8 mouse cellular contexts compared by ENCODE assay signal in genomic region chr1:36690671-36691235, GRCm38 (mm10). TPM values are rescaled to one million over a fixed set of nuclear protein-coding genes. Genes with fewer than 3 reads are reported as not detected.
DNase-seq lines count a peak whose midpoint lies in the region; ATAC-seq and TF ChIP-seq lines count a peak whose summit lies in the region.

No protein-coding gene starts in this region.

- DNase-seq in kidney, adult 2 months, result no peak
- no peak for DNase-seq in kidney, adult 11 months
- DNase-seq in hindbrain, embryonic 10.5 days (ENCODE audit: low spot score), result no peak
- DNase-seq in midbrain, embryonic 11.5 days (ENCODE audit: low spot score, missing footprints), result no peak
- DNase-seq in ovary, postnatal 36 days (ENCODE audit: low spot score), result no peak
- DNase-seq in frontal cortex, postnatal 10 days (ENCODE audit: low spot score in 2 of 2), result no peak
- DNase-seq in cerebellum, postnatal 25 days, result no peak

- H3K36me3 ChIP-seq in kidney, adult 2 months (ENCODE audit: control insufficient read depth, insufficient read depth, low read length), result no peaks in the 10 kb centered on the region
- H3K36me3 ChIP-seq in hindbrain, embryonic 10.5 days, result peaks cover 28% of the 10 kb centered on the region
- peaks cover 8% of the 10 kb centered on the region; the same call in 1 of the 2 replicates for H3K36me3 ChIP-seq in midbrain, embryonic 11.5 days (ENCODE audit: control insufficient read depth, insufficient read depth, low read length)

- H3K4me1 ChIP-seq in kidney, adult 2 months (ENCODE audit: control insufficient read depth, insufficient read depth, low read length), result peaks cover 3% of the 10 kb centered on the region; the same call in 1 of the 2 replicates
- no peaks in the 10 kb centered on the region for H3K4me1 ChIP-seq in bone marrow, adult 2 months (ENCODE audit: control insufficient read depth, insufficient read depth, low read length)
- peaks cover 16% of the 10 kb centered on the region for H3K4me1 ChIP-seq in hindbrain, embryonic 10.5 days (replicated peaks)
- H3K4me1 ChIP-seq in midbrain, embryonic 11.5 days (ENCODE audit: control insufficient read depth, insufficient read depth, low read length), result peaks cover 6% of the 10 kb centered on the region; the same call in 1 of the 2 replicates

- ATAC-seq in midbrain, embryonic 11.5 days (ENCODE audit: low FRiP score), result peak; percentile 53

- TF ChIP-seq POLR2A in kidney, adult 2 months (IDR thresholded peaks at IDR 0.05; ENCODE audit: low read depth, low read length), result no peak
- TF ChIP-seq POLR2A in bone marrow, adult 2 months (IDR thresholded peaks at IDR 0.05; ENCODE audit: borderline replicate concordance, control insufficient read depth, low read depth, low read length), result no peak

- H3K4me2 ChIP-seq in midbrain, embryonic 11.5 days, result peak overlapping the region; percentile 93

- peak overlapping the region; percentile 56 for H3K27ac ChIP-seq in kidney, adult 2 months (ENCODE audit: insufficient read depth, low read depth, low read length)
- peak overlapping the region; percentile 41; the same call in 1 of the 2 replicates for H3K27ac ChIP-seq in bone marrow, adult 2 months (ENCODE audit: control insufficient read depth, insufficient read depth, low read depth, low read length, poor library complexity)
- H3K27ac ChIP-seq in hindbrain, embryonic 10.5 days, result peak overlapping the region; percentile 89
- no peak overlapping the region for H3K27ac ChIP-seq in midbrain, embryonic 11.5 days (ENCODE audit: low read depth, low read length)

- H3K27me3 ChIP-seq in kidney, adult 2 months (replicated peaks; ENCODE audit: control insufficient read depth, insufficient read depth, low read length), result no peaks in the 10 kb centered on the region
- H3K27me3 ChIP-seq in hindbrain, embryonic 10.5 days (ENCODE audit: insufficient read depth, poor library complexity, severe bottlenecking), result no peaks in the 10 kb centered on the region
- H3K27me3 ChIP-seq in midbrain, embryonic 11.5 days (ENCODE audit: control insufficient read depth, insufficient read depth, low read length), result no peaks in the 10 kb centered on the region

- H3K9me3 ChIP-seq in hindbrain, embryonic 10.5 days, result no peaks in the 10 kb centered on the region
- no peaks in the 10 kb centered on the region for H3K9me3 ChIP-seq in midbrain, embryonic 11.5 days (ENCODE audit: control insufficient read depth, low read length)

- TF ChIP-seq CTCF in kidney, adult 2 months (conservative IDR thresholded peaks at IDR 0.05; ENCODE audit: insufficient read depth, insufficient read length, low read depth, low read length), result no peak
- no peak for TF ChIP-seq CTCF in bone marrow, adult 2 months (IDR thresholded peaks at IDR 0.05; ENCODE audit: control insufficient read depth, insufficient read depth, low read length)

- H3K4me3 ChIP-seq in kidney, adult 2 months (ENCODE audit: insufficient read depth, low read depth, low read length), result peak overlapping the region; percentile 88
- H3K4me3 ChIP-seq in bone marrow, adult 2 months (replicated peaks; ENCODE audit: control insufficient read depth, low read depth, low read length), result peak overlapping the region; percentile 85
- peak overlapping the region; percentile 95 for H3K4me3 ChIP-seq in hindbrain, embryonic 10.5 days
- peak overlapping the region; percentile 89 for H3K4me3 ChIP-seq in midbrain, embryonic 11.5 days (ENCODE audit: low read depth, low read length)

- WGBS in kidney, adult 2 months, result 55% methylated on average over 11 of the region's 11 CpGs
- WGBS in bone marrow, adult 2 months, result 61% methylated on average over 11 of the region's 11 CpGs
- 63% methylated on average over 11 of the region's 11 CpGs for WGBS in hindbrain, embryonic 10.5 days
- WGBS in midbrain, embryonic 11.5 days, result 57% methylated on average over 11 of the region's 11 CpGs

- peak overlapping the region; percentile 85 for H3K9ac ChIP-seq in midbrain, embryonic 11.5 days (ENCODE audit: low read length)

RNA-seq across cellular contexts. Expression of gene Cox5b, which starts 0.5 kb away (rescaled TPM):
- polyA plus RNA-seq in kidney, adult 2 months (2012; rRNA removed), result 1,291 and 1,565 TPM in 2 replicates
- 390 and 471 TPM in 2 replicates for polyA plus RNA-seq in bone marrow, adult 2 months (2011; ENCODE audit: insufficient read depth, insufficient read length, low replicate concordance, missing spikeins)
- 566 and 596 TPM in 2 replicates for polyA plus RNA-seq in hindbrain, embryonic 10.5 days (2016; fragmentation: Nextera tagmentation; extraction: Ambion mirVana)
- polyA plus RNA-seq in midbrain, embryonic 11.5 days (2014; fragmentation: Nextera tagmentation; extraction: Ambion mirVana), result 466 and 531 TPM in 2 replicates

RNA-seq across cellular contexts. Expression of gene Fam178b, which starts 7.8 kb away (rescaled TPM):
- 0.35 and 1.1 TPM in 2 replicates for polyA plus RNA-seq in kidney, adult 2 months (2012; rRNA removed)
- 1.5 TPM in 1 of 2 replicates, not detected in the other for polyA plus RNA-seq in bone marrow, adult 2 months (2011; ENCODE audit: insufficient read depth, insufficient read length, low replicate concordance, missing spikeins)
- polyA plus RNA-seq in hindbrain, embryonic 10.5 days (2016; fragmentation: Nextera tagmentation; extraction: Ambion mirVana), result 0.42 and 0.46 TPM in 2 replicates
- polyA plus RNA-seq in midbrain, embryonic 11.5 days (2014; fragmentation: Nextera tagmentation; extraction: Ambion mirVana), result 0.16 TPM in 1 of 2 replicates, not detected in the other

RNA-seq across cellular contexts. Expression of gene 4933424G06Rik, which starts 19.2 kb away (rescaled TPM):
- not detected in 2 replicates for polyA plus RNA-seq in kidney, adult 2 months (2012; rRNA removed)
- not detected in 2 replicates for polyA plus RNA-seq in bone marrow, adult 2 months (2011; ENCODE audit: insufficient read depth, insufficient read length, low replicate concordance, missing spikeins)
- 0.15 and 0.22 TPM in 2 replicates for polyA plus RNA-seq in hindbrain, embryonic 10.5 days (2016; fragmentation: Nextera tagmentation; extraction: Ambion mirVana)
- 0.23 TPM in 1 of 2 replicates, not detected in the other for polyA plus RNA-seq in midbrain, embryonic 11.5 days (2014; fragmentation: Nextera tagmentation; extraction: Ambion mirVana)

RNA-seq across cellular contexts. Expression of gene Actr1b, which starts 23.5 kb away (rescaled TPM):
- 130 and 141 TPM in 2 replicates for polyA plus RNA-seq in kidney, adult 2 months (2012; rRNA removed)
- polyA plus RNA-seq in bone marrow, adult 2 months (2011; ENCODE audit: insufficient read depth, insufficient read length, low replicate concordance, missing spikeins), result 19.0 and 47.5 TPM in 2 replicates
- polyA plus RNA-seq in hindbrain, embryonic 10.5 days (2016; fragmentation: Nextera tagmentation; extraction: Ambion mirVana), result 135 and 147 TPM in 2 replicates
- 97.1 and 110 TPM in 2 replicates for polyA plus RNA-seq in midbrain, embryonic 11.5 days (2014; fragmentation: Nextera tagmentation; extraction: Ambion mirVana)
